Mouse (Mus musculus) heart, adult 2 months (tissue): Measurements from ENCODE around the gene Nup160.

Experiments used
- CTCF ChIP-seq: fragments of 200-600 bp; IDR thresholded peaks from 2 replicates; pipeline ENCODE4 v1.8.1; 2022; ENCODE audit warnings: antibody characterized with exemption, mild to moderate bottlenecking, moderate library complexity
- EP300 ChIP-seq: fragments of 200-500 bp; IDR thresholded peaks from 2 replicates; pipeline ENCODE4 v1.6.1; 2011; ENCODE audit warnings: low read depth, low read length, control low read depth; ENCODE audit not compliant: insufficient read depth
- POLR2A ChIP-seq: fragments of 200-500 bp; IDR thresholded peaks from 2 replicates; pipeline ENCODE4 v1.6.1; 2011; ENCODE audit warnings: mild to moderate bottlenecking, low read depth, low read length, control low read depth; ENCODE audit not compliant: insufficient read depth

- no peak for TF ChIP-seq POLR2A
- no peak for TF ChIP-seq CTCF
- TF ChIP-seq EP300: no peak
Measured at GRCm38 (mm10) chr2:90739921-90740320, 62.9 kb downstream of the Nup160 start.
